Mouse (Mus musculus) heart, embryonic 10.5 days (tissue): Measurements from ENCODE around the gene Fbxl14. TPM values are rescaled to one million over a fixed set of nuclear protein-coding genes. Genes with fewer than 3 reads are reported as not detected.
"Not testable (repeated sequence)": the region's sequence is repeated elsewhere in the genome, so short reads cannot be mapped to it uniquely, and the experiment has no call there.

Experiments
- DNase-seq: peaks from one replicate; pipeline ENCODE4 v3.0.0-alpha.2; 2017; ENCODE audit warnings: low spot score
- H3K27ac ChIP-seq: fragments of 300-500 bp; sonication (generic); 2 replicates; pipeline ENCODE4 v1.5.1; 2016; ENCODE audit warnings: mild to moderate bottlenecking
- H3K27me3 ChIP-seq: fragments of 300-500 bp; sonication (generic); 2 replicates; pipeline ENCODE4 v1.6.1; 2016; ENCODE audit warnings: mild to moderate bottlenecking; ENCODE audit not compliant: poor library complexity, insufficient read depth, severe bottlenecking
- H3K36me3 ChIP-seq: fragments of 300-500 bp; sonication (generic); 2 replicates; pipeline ENCODE4 v1.6.1; 2016; ENCODE audit warnings: mild to moderate bottlenecking, moderate library complexity
- H3K4me1 ChIP-seq: fragments of 300-500 bp; sonication (generic); 2 replicates; pipeline ENCODE4 v1.6.1; 2016; ENCODE audit warnings: mild to moderate bottlenecking
- H3K4me3 ChIP-seq: fragments of 300-500 bp; sonication (generic); 2 replicates; pipeline ENCODE4 v1.5.1; 2016; ENCODE audit warnings: mild to moderate bottlenecking, moderate library complexity
- H3K9me3 ChIP-seq: fragments of 300-500 bp; sonication (generic); 2 replicates; pipeline ENCODE4 v1.6.1; 2016; ENCODE audit warnings: mild to moderate bottlenecking, moderate library complexity
- WGBS: fragments of 180-500 bp; shearing (Covaris S2); methylation state at CpG from one replicate; pipeline ENCODE4 v1.1.7; 2016; 5-methylcytosine and 5-hydroxymethylcytosine counted together
- polyA plus RNA-seq: library from polyadenylated mRNA; unstranded; fragments of >200 nt; fragmentation: Nextera tagmentation; extraction: Ambion mirVana; gene quantifications from 2 replicates; pipeline ENCODE4 v1.2.1, GENCODE M21; 2016

The Fbxl14 gene
- polyA plus RNA-seq = 2.4 and 3.9 TPM in 2 replicates

GRCm38 (mm10) chr6:119479343-119479875 lies at the start of gene Fbxl14:
Gene Fbxl14, plus strand, starts transcription at chr6:119479668.
- H3K27ac ChIP-seq = peak within 1 kb of the TSS; percentile 100
- peaks cover 9% of the 10 kb centered on the region for H3K36me3 ChIP-seq
- H3K4me1 ChIP-seq = peaks cover 50% of the 10 kb centered on the region
- 4% methylated on average over 101 of the region's 101 CpGs for WGBS
- H3K9me3 ChIP-seq = no peaks in the 10 kb centered on the region
- peak within 1 kb of the TSS; percentile 83 for H3K4me3 ChIP-seq
- no peak for DNase-seq
- no peaks in the 10 kb centered on the region for H3K27me3 ChIP-seq

GRCm38 (mm10) chr6:119430508-119430907 lies 49.0 kb upstream of the Fbxl14 start:
- H3K36me3 ChIP-seq = 0 out of 2 replicates have a peak, but pooled peaks cover 4% of the 10 kb centered on the region
- H3K4me1 ChIP-seq = peaks cover 14% of the 10 kb centered on the region
- no peaks in the 10 kb centered on the region for H3K9me3 ChIP-seq
- no peak for DNase-seq
- no peaks in the 10 kb centered on the region for H3K27me3 ChIP-seq
- H3K27ac ChIP-seq = no peak overlapping the region
- 37% methylated on average over 2 of the region's 2 CpGs for WGBS
- H3K4me3 ChIP-seq = no peak overlapping the region

GRCm38 (mm10) chr6:119431751-119432324 lies 47.6 kb upstream of the Fbxl14 start:
- no peak overlapping the region for H3K4me3 ChIP-seq

GRCm38 (mm10) chr6:119434394-119434793 lies 45.1 kb upstream of the Fbxl14 start:
- Histone ChIP-seq H3K4me1 (peaks cover 32% of the 10 kb centered on the region), H3K36me3 (no peaks in the 10 kb centered on the region), H3K4me3 (no peak overlapping the region), H3K27me3 (no peaks in the 10 kb centered on the region), H3K9me3 (no peaks in the 10 kb centered on the region), H3K27ac (no peak overlapping the region)
- DNase-seq = no peak
- 78% methylated on average over 4 of the region's 4 CpGs for WGBS

More at GRCm38 (mm10) chr6:119431751-119432324, 47.6 kb upstream of the Fbxl14 start:
- peaks cover 14% of the 10 kb centered on the region for H3K4me1 ChIP-seq
- H3K9me3 ChIP-seq = no peaks in the 10 kb centered on the region
- H3K36me3 ChIP-seq = 0 out of 2 replicates have a peak, but pooled peaks cover 4% of the 10 kb centered on the region
- no peaks in the 10 kb centered on the region for H3K27me3 ChIP-seq
- DNase-seq = no peak
- no peak overlapping the region for H3K27ac ChIP-seq
- WGBS = 65% methylated on average over 6 of the region's 6 CpGs

GRCm38 (mm10) chr6:119437894-119438761 lies 41.3 kb upstream of the Fbxl14 start:
- H3K27me3 ChIP-seq = no peaks in the 10 kb centered on the region
- H3K9me3 ChIP-seq = no peaks in the 10 kb centered on the region
- no peak overlapping the region for H3K27ac ChIP-seq
- H3K4me1 ChIP-seq = peaks cover 21% of the 10 kb centered on the region
- no peaks in the 10 kb centered on the region for H3K36me3 ChIP-seq
- DNase-seq = no peak
- 51% methylated on average over 8 of the region's 8 CpGs for WGBS
- H3K4me3 ChIP-seq = no peak overlapping the region

GRCm38 (mm10) chr6:119442729-119443128 lies 36.7 kb upstream of the Fbxl14 start:
- H3K4me1 ChIP-seq = peaks cover 33% of the 10 kb centered on the region
- H3K4me3 ChIP-seq, DNase-seq, H3K27me3 ChIP-seq, H3K36me3 ChIP-seq, H3K27ac ChIP-seq, H3K9me3 ChIP-seq: not testable (repeated sequence)
- WGBS = 80% methylated on average over 5 of the region's 5 CpGs

GRCm38 (mm10) chr6:119443742-119444645 lies 35.5 kb upstream of the Fbxl14 start:
- peaks cover 30% of the 10 kb centered on the region for H3K4me1 ChIP-seq
- no peaks in the 10 kb centered on the region for H3K36me3 ChIP-seq
- peaks cover 13% of the 10 kb centered on the region; the same call in 1 of the 2 replicates for H3K27me3 ChIP-seq
- H3K4me3 ChIP-seq = no peak overlapping the region
- WGBS = 40% methylated on average over 12 of the region's 12 CpGs
- H3K27ac ChIP-seq = peak overlapping the region; percentile 36; the same call in 1 of the 2 replicates
- peak; percentile 89 for DNase-seq
- no peaks in the 10 kb centered on the region for H3K9me3 ChIP-seq

GRCm38 (mm10) chr6:119445671-119446607 lies 33.5 kb upstream of the Fbxl14 start:
- no peak overlapping the region for H3K27ac ChIP-seq
- WGBS = 59% methylated on average over 11 of the region's 11 CpGs
- H3K4me1 ChIP-seq = peaks cover 41% of the 10 kb centered on the region
- H3K9me3 ChIP-seq = no peaks in the 10 kb centered on the region
- peaks cover 25% of the 10 kb centered on the region; the same call in 1 of the 2 replicates for H3K27me3 ChIP-seq
- no peak for DNase-seq
- no peaks in the 10 kb centered on the region for H3K36me3 ChIP-seq
- H3K4me3 ChIP-seq = no peak overlapping the region

GRCm38 (mm10) chr6:119448321-119449059 lies 31.0 kb upstream of the Fbxl14 start:
- H3K9me3 ChIP-seq = no peaks in the 10 kb centered on the region
- H3K27me3 ChIP-seq = peaks cover 25% of the 10 kb centered on the region; the same call in 1 of the 2 replicates
- DNase-seq = no peak
- H3K4me1 ChIP-seq = peaks cover 58% of the 10 kb centered on the region
- peak overlapping the region; percentile 78 for H3K27ac ChIP-seq
- no peaks in the 10 kb centered on the region for H3K36me3 ChIP-seq
- WGBS = 5% methylated on average over 18 of the region's 18 CpGs
- peak overlapping the region; percentile 60 for H3K4me3 ChIP-seq

- Histone ChIP-seq H3K27me3 (peaks cover 25% of the 10 kb centered on the region; the same call in 1 of the 2 replicates), H3K36me3 (no peaks in the 10 kb centered on the region), H3K4me1 (peaks cover 52% of the 10 kb centered on the region), H3K27ac (peak overlapping the region; percentile 78), H3K9me3 (no peaks in the 10 kb centered on the region), H3K4me3 (peak overlapping the region; percentile 60)
- DNase-seq = peak; percentile 87
- 3% methylated on average over 23 of the region's 23 CpGs for WGBS
Measured at GRCm38 (mm10) chr6:119449060-119449499, 30.4 kb upstream of the Fbxl14 start.
